Mouse (Mus musculus) midbrain, postnatal 0 days (tissue): Measurements from ENCODE around the gene Mmrn2. TPM values are rescaled to one million over a fixed set of nuclear protein-coding genes. Genes with fewer than 3 reads are reported as not detected.
A peak's percentile ranks its signal among the peaks of the same experiment; 100 is the strongest.
"Not testable (repeated sequence)": the region's sequence is repeated elsewhere in the genome, so short reads cannot be mapped to it uniquely, and the experiment has no call there.

Experiments used
- ATAC-seq: fragments of 200-750 bp; cut with Nextera tagmentation; 2 replicates; pipeline ENCODE4 v1.8.0; 2017; ENCODE audit warnings: moderate number of reproducible peaks, mild to moderate bottlenecking, moderate TSS enrichment, moderate library complexity; ENCODE audit not compliant: low FRiP score
- DNase-seq: peaks from one replicate; pipeline ENCODE4 v3.0.0-alpha.2; 2015; ENCODE audit warnings: low spot score
- H3K27ac ChIP-seq: fragments of 300-500 bp; sonication (generic); 2 replicates; pipeline ENCODE4 v1.5.1; 2014; ENCODE audit warnings: low read depth, mild to moderate bottlenecking, low read length, mixed read lengths
- H3K27me3 ChIP-seq: fragments of 300-500 bp; sonication (generic); 2 replicates; pipeline ENCODE4 v1.6.1; 2014; ENCODE audit warnings: low read length, control low read depth, mixed read lengths; ENCODE audit not compliant: insufficient read depth
- H3K36me3 ChIP-seq: fragments of 300-500 bp; sonication (generic); 2 replicates; pipeline ENCODE4 v1.6.1; 2014; ENCODE audit warnings: low read length, control low read depth, mixed read lengths; ENCODE audit not compliant: insufficient read depth
- H3K4me1 ChIP-seq: fragments of 300-500 bp; sonication (generic); 2 replicates; pipeline ENCODE4 v1.6.1; 2014; ENCODE audit warnings: mild to moderate bottlenecking, control low read depth, antibody characterized with exemption, low read length, mixed read lengths; ENCODE audit not compliant: insufficient read depth
- H3K4me2 ChIP-seq: fragments of 300-500 bp; sonication (generic); 2 replicates; pipeline ENCODE4 v1.6.1; 2014; ENCODE audit warnings: low read depth, mild to moderate bottlenecking, low read length, mixed read lengths; ENCODE audit not compliant: poor library complexity, severe bottlenecking
- H3K4me3 ChIP-seq: fragments of 300-500 bp; sonication (generic); 2 replicates; pipeline ENCODE4 v1.5.1; 2014; ENCODE audit warnings: low read depth, mild to moderate bottlenecking, low read length, moderate library complexity
- H3K9ac ChIP-seq: fragments of 300-500 bp; sonication (generic); replicated peaks from 2 replicates; pipeline ENCODE4 v1.6.1; 2014; ENCODE audit warnings: mild to moderate bottlenecking, low read length, moderate library complexity, mixed read lengths; ENCODE audit not compliant: poor library complexity, severe bottlenecking
- H3K9me3 ChIP-seq: fragments of 300-500 bp; sonication (generic); 2 replicates; pipeline ENCODE4 v1.6.1; 2016; ENCODE audit warnings: low read length, control low read depth
- CTCF ChIP-seq: IDR thresholded peaks from 2 replicates; pipeline ENCODE4 v1.5.1; 2016; ENCODE audit warnings: antibody characterized with exemption, mild to moderate bottlenecking
- WGBS: fragments of 180-500 bp; shearing (Covaris S2); extraction: QIAGEN DNeasy Blood & Tissue Kit; methylation state at CpG from one replicate; pipeline ENCODE4 v1.1.7; 2014; 5-methylcytosine and 5-hydroxymethylcytosine counted together
- polyA plus RNA-seq: library from polyadenylated mRNA; unstranded; fragments of >200 nt; fragmentation: Nextera tagmentation; extraction: Ambion mirVana; gene quantifications from 2 replicates; pipeline ENCODE4 v1.2.1, GENCODE M21; 2015
- total RNA-seq: library from RNA; depleted of rRNA; stranded (reverse); fragments of >200 nt; gene quantifications from 2 replicates; pipeline ENCODE4 v1.2.3, GENCODE M21; 2014

The Mmrn2 gene
- total and polyA plus RNA-seq, 2 experiments from 2014 or later, result 2.1 to 2.9 TPM

GRCm38 (mm10) chr14:34363490-34364253 lies 11.6 kb upstream of the Mmrn2 start:
- peak; percentile 64 for DNase-seq
- peak overlapping the region; percentile 60 for H3K9ac ChIP-seq
- peak; percentile 57 for TF ChIP-seq CTCF
- H3K9me3 ChIP-seq, result no peaks in the 10 kb centered on the region
- no peaks in the 10 kb centered on the region for H3K36me3 ChIP-seq
- H3K27ac ChIP-seq, result peak overlapping the region; percentile 75
- WGBS, result 2% methylated on average over 32 of the region's 32 CpGs
- H3K4me3 ChIP-seq, result peak overlapping the region; percentile 41
- H3K4me1 ChIP-seq, result peaks cover 5% of the 10 kb centered on the region
- ATAC-seq, result peak; percentile 74
- peak overlapping the region; percentile 85 for H3K4me2 ChIP-seq
- H3K27me3 ChIP-seq, result no peaks in the 10 kb centered on the region

- not testable (repeated sequence) for H3K27me3 ChIP-seq, DNase-seq, H3K9me3 ChIP-seq, H3K4me1 ChIP-seq, H3K36me3 ChIP-seq
- peak overlapping the region; percentile 41 for H3K4me3 ChIP-seq
- peak; percentile 54; the same call in 1 of the 2 replicates for ATAC-seq
- H3K27ac ChIP-seq, result peak overlapping the region; percentile 75; the same call in 1 of the 2 replicates
- peak overlapping the region; percentile 60 for H3K9ac ChIP-seq
- peak overlapping the region; percentile 85 for H3K4me2 ChIP-seq
- WGBS, result 72% methylated on average over 15 of the region's 15 CpGs
Observed at GRCm38 (mm10) chr14:34364254-34365146, 10.8 kb upstream of the Mmrn2 start.

GRCm38 (mm10) chr14:34365147-34365507 lies 10.1 kb upstream of the Mmrn2 start:
- Histone ChIP-seq H3K27ac (no peak overlapping the region), H3K4me1 (peaks cover 5% of the 10 kb centered on the region), H3K4me2 (no peak overlapping the region), H3K36me3 (no peaks in the 10 kb centered on the region), H3K9me3 (no peaks in the 10 kb centered on the region), H3K27me3 (no peaks in the 10 kb centered on the region), H3K4me3 (no peak overlapping the region), H3K9ac (no peak overlapping the region)
- TF ChIP-seq CTCF, result no peak
- ATAC-seq (no peak), DNase-seq (no peak)
- WGBS, result 87% methylated on average over 2 of the region's 2 CpGs

GRCm38 (mm10) chr14:34370203-34370602 lies 5.1 kb upstream of the Mmrn2 start:
- Histone ChIP-seq H3K4me1 (no peaks in the 10 kb centered on the region), H3K27me3 (no peaks in the 10 kb centered on the region), H3K9me3 (no peaks in the 10 kb centered on the region), H3K9ac (no peak overlapping the region), H3K36me3 (no peaks in the 10 kb centered on the region), H3K4me3 (no peak overlapping the region), H3K4me2 (no peak overlapping the region), H3K27ac (no peak overlapping the region)
- WGBS, result 55% methylated on average over 3 of the region's 3 CpGs
- no peak for DNase-seq
- peak; percentile 24; the same call in 1 of the 2 replicates for TF ChIP-seq CTCF
- no peak for ATAC-seq

- H3K9ac ChIP-seq, result no peak overlapping the region
- H3K4me3 ChIP-seq, result no peak overlapping the region
- no peaks in the 10 kb centered on the region for H3K4me1 ChIP-seq
- H3K4me2 ChIP-seq, result no peak overlapping the region
- ATAC-seq (no peak), DNase-seq (no peak)
- H3K27me3 ChIP-seq, result no peaks in the 10 kb centered on the region
- H3K9me3 ChIP-seq, result no peaks in the 10 kb centered on the region
- no peak overlapping the region for H3K27ac ChIP-seq
- WGBS, result 93% methylated on average over 3 of the region's 3 CpGs
- no peaks in the 10 kb centered on the region for H3K36me3 ChIP-seq
- no peak for TF ChIP-seq CTCF
Observed at GRCm38 (mm10) chr14:34370921-34371320, 4.3 kb upstream of the Mmrn2 start.

GRCm38 (mm10) chr14:34371763-34372162 lies 3.5 kb upstream of the Mmrn2 start:
- Histone ChIP-seq H3K4me3 (no peak overlapping the region), H3K27ac (no peak overlapping the region)
- ATAC-seq, result no peak

More at GRCm38 (mm10) chr14:34371763-34372162, 3.5 kb upstream of the Mmrn2 start:
- Histone ChIP-seq H3K36me3 (no peaks in the 10 kb centered on the region), H3K9ac (no peak overlapping the region), H3K4me1 (no peaks in the 10 kb centered on the region), H3K9me3 (no peaks in the 10 kb centered on the region), H3K27me3 (no peaks in the 10 kb centered on the region), H3K4me2 (no peak overlapping the region)
- TF ChIP-seq CTCF, result no peak
- WGBS, result 80% methylated on average over 2 of the region's 2 CpGs
- no peak for DNase-seq
